Mouse (Mus musculus) testis, postnatal 14 days (tissue): Measurements from ENCODE around the gene Sept10.

Experiments used
- DNase-seq: peaks from one replicate; pipeline ENCODE4 v3.0.0; 2021; ENCODE audit warnings: low spot score

The Sept10 gene

DNA sequence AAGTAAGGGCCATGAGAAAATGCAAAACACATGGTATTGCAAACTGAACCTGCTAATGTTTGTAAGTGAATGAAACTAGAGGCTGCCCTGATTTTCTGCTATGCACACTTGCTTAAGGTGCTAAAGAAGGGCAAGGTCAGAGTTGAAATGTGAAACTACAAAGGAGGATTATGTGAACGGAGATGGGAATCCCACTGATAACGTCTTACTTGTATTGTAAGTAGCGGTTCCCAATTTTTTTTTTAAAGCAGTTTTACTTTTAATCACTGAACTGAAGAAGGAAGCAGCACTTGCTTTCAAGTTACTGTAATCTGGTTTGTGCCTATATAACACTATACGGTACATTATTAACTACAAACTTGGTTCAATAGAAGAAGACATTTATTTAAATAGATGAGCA is 2.2 kb upstream of the Sept10 start:
- DNase-seq: no peak

DNA sequence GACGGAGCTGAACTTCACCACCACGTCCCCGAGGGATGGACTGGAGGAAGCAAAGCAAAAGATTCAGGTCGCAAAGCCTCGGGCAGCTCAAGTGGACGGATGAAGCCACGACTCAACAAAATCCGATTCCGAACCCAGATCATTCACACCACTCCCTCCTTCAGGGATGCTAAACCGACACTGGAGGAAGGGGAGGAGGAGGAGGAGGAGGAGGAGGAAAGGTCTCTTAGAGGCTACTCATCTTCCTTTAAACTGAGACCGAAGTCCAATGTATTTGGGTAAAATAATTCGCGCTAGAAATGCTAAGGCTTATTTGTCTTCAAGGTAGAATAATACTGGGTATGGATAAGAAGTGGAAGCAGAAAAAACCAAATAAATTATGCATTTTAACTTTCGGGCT is 1.7 kb upstream of the Sept10 start:
- DNase-seq: no peak

DNA sequence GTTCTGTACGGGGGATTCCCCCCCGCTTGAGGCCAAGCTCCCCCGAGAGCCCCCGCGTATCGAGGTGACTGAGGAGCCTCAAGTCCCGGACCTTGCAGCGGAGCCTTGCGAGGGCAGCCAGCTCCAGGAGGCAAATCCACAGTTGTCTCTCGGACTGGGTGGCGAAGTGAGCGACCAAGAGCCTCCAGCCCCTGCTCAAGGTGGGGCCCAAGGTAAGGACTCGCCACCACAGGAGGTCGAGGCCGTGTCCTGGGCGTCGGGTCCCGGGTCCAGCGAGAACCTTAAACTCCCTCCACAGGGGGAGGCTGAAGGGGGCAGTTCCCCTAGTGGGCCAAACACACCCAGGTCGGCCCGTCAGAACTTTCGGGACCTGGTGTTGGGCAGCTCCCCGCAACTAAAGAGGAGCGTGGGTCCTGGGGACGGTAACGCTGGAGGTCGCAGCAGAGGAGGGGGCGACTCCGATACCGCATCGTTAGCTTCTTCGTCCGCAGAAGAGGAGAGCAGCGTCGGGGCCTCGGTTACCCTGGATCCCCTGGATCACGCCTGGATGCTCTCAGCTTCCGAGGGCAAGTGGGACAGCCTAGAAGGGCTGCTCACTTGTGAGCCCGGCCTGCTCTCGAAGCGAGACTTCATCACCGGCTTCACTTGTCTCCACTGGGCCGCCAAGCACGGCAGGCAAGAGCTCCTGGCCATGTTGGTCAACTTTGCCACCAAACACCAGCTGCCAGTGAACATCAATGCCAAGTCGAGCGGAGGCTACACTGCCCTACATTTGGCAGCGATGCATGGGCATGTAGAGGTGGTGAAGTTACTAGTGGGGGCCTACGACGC is 839 bp upstream of the Sept10 start:
- peak; percentile 32 for DNase-seq

DNA sequence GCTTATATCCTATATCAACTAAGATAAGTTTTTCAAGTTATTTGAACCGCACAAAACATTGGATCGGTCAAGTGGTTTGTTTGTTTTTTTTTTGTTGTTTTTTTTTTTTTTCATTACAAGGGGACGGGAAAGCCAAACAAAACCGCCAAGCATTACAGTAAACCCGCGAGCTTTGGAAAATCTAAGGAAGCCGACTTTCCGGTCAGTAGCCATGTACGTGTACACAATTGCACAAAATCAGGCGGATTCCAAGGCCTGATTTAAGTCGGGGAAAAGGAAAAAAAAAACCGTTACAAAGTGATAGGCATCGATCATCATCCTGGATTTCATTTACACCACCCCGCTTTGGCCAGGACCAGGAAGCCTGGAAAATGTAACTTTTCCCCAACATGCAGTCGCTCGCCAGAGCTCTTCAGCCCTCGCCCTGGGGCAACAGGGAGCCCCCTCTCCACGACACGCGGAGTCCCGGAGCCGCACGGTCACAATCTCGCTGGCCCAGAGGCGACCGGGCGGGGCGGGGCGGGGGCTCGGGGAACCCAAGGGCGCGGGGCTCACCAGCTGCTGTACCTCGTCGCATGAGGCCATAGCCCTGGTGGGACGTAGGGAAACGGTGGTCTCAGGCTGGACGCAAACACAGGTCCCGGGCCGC is 699 bp downstream of the Sept10 start:
- no peak for DNase-seq

DNA sequence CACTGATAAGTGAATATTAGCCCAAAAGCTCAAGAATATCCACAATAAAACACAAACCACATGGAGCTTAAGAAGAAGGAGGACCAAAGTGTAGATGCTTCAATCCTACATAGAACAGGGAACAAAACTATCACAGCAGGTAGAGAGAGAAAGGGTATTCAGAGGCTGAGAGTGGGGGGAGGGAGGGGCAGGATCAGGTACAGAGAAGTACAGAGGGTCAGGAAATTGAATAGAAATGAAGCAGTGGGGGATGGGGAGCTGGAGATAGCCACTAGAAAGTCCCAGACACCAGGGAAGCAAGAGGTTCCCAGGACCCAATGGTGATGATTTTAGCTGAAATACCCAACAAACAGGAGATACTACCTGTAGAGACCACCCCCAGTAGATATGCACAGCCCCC is 21.6 kb downstream of the Sept10 start:
- no peak for DNase-seq

DNA sequence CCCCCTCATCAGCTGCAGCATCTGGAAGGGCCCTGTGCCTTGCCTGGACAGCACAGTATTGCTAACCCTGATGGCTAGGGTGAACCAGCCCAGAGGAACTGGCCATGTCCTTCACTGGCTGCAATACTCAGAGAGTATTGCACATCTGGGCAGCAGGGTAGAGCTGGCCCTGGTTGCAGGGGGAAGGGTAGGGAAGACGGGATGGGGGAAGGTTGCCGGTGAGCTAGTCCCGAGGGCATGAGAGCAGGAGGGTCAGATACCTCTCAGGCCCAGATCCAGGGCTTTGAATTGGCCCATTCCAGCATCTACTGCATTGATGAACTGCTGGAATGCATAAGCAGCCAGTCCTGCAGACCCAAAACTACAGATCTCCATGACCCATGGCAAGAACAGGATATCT is 24.9 kb downstream of the Sept10 start:
- DNase-seq: no peak

DNA sequence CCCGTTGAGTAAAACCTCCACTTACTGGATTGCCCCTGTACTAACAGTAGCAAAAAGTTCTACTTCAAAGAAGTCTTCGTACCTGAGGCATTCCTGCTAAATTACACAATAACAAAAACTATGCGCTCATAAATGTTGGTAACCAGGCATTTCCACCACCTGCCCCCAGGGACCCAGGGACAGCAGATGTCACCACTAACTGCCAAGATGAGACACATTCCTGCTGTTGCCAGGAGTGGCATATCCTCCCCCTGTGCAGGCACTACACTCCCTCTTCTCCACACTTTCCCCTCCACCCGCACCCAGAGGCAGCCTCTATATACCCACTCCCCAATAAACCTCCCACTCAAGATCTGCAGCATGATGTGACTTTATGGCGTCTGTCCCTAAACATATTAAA is 26.8 kb downstream of the Sept10 start:
- no peak for DNase-seq

DNA sequence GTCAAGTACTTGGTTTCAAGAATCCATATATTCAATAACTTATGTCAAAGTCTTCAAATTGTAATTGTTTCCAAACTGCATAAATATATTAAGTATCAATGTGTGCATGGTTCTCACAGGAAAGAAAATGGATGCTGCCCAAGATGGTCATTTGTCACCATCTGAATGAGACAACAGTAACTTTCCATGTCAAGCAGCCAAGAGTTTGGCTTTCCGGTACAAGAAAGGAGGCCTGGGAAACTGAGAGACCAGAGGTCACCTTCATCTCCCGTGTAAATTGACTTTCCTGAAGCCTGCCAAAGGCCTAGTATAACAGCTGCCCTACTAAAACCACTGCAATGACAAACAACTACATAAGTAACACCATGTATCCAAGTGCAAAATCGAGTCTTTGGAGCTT is 39.3 kb downstream of the Sept10 start:
- no peak for DNase-seq

DNA sequence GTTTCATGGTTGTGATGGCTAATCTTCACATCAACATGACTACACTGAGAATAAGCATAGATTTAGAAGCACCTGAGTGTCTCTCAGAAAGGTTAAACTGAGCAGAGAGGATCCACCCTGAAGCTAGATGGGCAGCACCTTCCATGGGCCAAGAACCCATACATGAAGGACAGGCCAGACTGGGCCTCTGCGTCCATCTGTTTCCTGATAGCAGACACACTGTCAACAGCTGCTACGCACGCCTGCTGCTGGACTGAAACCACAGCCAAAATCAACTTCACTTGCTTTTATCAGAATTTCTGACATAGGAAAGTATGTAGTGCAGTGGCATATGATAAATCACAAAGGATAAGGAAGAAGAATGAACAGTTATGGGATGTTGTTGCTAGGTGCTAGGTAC is 42.0 kb downstream of the Sept10 start:
- no peak for DNase-seq

DNA sequence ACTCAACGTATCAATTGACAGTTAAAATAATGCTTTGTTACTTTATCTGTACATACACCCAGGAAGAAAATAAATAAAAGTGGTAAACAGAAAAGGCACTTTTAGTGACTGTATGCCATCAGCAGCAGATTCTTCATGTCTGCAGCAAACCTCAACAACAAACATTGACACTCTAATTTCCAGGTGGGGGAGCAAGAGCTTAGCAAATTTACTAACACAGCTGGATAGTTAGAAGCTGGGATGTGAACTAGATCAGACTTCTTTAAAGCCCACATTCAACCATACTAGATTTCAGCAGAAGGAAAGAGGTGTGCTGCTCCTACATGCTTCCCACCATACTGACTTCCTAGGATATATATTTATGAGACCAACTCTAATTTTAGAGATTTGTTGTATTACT is 49.1 kb downstream of the Sept10 start:
- no peak for DNase-seq

DNA sequence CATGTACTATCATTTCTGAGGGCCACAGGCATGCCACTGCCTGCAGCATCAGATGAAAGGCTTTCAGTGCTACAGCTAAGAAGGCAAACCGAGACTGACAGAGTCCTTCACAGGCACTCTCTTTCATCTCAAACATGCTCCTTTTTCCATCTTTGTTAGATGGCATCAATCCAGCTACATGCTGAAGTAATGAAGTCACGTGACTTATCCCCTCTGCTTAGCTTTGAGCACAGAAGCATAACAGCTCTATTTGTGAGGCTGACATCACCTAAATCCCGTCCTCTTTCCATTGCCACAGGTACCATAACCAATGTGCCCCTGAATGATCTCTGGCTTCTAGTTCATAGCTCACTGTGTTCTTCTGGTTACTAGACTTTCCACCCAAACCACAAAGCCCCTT is 50.6 kb downstream of the Sept10 start:
- no peak for DNase-seq

DNA sequence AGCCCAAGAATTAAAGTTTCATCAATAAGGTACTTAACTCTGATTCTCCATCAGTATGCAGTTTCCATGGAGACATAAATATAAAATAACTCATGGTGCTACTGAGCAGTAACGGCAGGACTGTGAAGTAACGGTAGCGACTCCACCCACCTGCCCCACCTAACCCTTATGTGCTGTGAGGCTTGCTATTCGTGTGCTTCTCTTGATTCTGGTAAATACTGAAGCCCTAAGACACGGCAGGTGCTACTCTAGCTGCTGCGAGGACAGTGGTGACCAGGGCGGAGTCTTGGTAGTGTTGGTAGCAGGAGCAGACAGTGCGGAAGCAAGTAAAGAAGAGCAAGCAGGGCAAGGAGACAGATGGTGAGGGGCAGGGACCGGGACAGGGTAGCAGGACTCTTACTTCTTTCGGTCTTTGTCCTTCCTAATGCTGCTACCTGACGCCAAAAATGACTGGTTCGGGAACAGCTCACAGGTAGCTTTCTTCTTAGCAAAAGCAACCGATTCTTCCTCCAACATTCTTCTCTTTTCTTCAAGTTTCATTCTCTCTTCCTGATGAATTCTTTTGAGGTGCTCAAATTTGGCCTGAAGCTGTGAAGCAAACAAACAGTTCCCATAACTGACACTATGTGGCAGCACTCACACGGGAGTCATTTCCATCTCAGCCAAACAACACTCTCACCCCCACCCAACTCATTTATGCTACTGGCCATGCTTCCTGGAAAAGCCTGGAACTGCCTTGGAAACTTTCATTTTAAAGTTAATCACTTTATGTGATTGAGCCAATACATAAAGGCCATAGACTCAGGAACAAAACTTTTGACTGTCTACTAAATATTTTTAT is 55.3 kb downstream of the Sept10 start:
- no peak for DNase-seq

DNA sequence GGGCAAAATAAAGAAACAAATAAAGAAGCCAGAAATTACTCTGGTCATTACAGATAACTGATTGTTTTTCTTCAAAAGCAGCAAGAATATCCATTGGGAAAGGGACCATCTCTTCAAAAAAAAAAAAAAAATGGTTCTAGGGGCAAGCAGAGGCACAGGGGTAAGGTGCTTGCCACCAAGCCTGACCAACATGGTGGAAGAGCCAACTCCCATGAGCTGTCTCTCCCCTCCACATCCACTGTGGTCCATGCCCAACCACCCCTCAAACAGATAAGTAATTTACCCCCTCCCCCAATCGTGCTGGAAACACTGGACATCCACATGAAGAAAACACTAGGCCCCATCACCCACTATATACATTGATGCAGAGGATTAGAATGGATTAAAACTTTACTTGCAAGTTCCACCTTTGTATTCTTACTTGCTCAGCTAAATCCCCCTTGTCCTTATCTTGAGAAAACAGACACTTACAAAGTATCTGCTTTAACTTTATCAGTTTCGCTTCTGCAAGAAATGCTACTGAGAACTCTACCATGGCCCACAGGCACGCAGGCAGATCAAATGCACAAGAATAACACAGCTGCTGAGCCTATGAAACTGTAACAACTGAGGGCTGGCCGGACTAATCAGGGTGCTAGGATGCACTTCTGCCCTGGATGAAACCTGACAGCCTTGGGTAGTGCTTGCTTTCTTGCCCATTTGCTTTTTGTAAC is 59.3 kb downstream of the Sept10 start:
- peak; percentile 55 for DNase-seq

DNA sequence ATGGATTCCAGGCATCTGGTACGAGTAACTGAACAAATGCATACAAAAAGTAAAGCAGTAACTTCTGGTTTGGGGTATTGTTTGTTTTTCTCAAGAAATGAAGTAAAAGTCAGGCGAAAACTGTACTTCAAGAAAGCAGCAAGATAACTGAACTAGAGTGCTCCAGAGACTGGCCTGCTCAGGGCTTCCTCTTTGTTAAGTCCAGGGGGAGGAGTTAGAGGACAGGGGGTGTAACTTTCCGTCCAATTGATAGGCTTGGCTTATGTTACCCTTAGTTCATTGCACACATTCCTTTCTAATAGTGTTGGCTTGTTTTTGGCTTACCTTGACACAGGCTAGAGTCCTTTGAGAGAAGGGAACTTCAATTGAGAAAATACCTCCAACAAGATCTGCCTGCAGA is 63.0 kb downstream of the Sept10 start:
- no peak for DNase-seq

DNA sequence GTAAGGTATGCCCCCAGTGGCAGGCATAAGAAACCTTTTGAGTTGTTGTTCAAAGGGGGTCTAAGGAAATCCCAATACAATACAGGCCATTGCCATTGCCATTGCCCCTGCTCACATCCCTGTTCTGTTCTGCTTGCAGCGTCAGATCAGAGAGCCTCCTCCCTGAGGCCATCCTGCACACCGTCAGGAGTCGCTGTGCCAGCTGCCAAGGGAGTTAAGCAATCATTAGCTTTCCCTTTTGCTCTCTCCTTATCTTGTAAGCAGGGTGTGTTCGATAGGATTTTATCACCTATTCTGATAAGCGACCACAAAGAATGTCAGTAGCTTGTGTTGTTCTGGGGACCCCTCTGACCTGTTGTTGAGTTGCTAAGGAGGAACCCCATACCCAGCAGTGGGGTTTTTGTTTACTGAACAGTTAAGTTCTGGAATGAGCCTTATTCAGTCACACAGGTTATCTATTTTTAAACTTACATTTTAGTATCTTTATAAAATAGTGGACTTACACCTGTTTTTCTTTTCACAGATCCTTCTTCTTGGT is 69.0 kb downstream of the Sept10 start:
- DNase-seq: no peak

DNA sequence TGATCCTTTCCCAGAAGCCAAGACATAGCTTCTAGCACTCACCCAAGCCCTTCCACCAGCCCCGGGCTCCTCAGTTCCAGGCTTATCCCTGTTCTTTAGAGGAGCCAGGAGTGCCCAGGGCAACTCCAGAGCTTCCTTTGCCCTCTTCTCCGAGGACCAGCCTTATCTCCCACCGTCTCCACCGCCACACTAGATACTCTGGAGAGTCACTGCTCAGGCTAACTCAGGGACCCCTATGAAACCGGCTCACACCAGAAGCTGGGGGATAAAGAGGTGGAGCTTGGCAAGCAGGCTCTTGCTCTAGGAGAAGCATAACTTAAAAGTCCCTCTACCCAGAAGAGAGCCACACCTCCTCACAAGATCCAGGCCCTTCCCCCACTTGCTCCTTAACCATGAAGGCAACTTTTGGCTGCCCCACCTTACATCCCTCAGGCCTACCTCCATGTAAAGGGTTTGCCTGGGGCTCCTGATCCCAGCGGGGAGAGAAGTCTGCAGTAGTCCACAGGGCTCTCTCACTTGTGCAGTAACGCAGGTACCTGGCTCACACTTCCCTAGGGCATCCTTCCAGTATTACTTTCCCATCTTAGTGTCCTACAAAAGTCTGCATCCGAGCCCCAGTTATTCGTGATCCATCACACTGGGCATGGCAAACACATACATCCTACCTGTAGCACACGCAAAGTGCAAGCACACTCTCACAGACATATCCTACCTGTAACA is 70.5 kb downstream of the Sept10 start:
- no peak for DNase-seq

DNA sequence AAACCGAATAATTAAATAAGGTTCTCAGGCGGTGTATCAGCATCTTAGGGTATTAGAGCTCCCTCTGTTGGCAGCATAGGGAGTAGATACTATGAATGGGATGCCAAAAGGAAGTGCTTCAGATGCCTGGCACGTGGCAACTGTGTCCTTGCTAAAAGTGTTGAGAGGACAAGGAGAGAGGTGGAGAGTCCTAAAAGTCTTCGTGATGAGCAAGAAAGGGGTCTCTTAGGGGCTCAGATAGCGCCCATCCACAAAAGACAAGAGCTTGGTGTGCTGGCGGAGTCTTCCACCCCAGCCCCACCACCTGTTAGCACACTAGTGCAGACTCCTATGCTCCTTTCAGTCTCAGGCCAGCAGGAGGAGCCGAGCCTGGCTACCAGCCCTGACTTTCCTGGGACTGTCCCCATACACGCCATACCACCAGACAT is 71.7 kb downstream of the Sept10 start:
- DNase-seq: peak; percentile 23

DNA sequence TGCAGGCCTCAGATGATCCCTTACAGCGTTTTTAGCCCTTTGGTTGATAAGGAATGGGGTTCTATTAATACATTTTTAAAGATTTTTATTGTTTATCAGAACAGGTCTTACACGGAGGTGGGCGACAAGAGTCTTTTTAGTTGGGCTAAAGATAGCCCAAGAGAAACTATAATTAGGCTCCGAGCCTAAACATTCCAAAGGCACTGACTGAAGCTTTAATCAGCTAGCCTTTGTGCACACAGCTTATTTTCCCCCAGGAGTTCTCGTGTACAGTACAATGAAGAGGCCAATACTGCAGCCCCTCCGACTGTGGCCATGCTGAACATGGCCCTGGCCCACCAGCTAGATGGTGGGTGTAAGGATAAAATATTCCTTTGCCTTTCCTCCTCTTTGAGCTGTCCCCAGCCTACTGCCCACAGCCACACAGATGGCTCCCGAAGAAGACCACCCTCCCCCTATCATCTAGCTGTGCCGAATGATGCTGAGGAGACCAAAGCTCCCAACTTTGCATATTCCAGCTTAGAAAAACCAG is 88.1 kb downstream of the Sept10 start:
- no peak for DNase-seq

DNA sequence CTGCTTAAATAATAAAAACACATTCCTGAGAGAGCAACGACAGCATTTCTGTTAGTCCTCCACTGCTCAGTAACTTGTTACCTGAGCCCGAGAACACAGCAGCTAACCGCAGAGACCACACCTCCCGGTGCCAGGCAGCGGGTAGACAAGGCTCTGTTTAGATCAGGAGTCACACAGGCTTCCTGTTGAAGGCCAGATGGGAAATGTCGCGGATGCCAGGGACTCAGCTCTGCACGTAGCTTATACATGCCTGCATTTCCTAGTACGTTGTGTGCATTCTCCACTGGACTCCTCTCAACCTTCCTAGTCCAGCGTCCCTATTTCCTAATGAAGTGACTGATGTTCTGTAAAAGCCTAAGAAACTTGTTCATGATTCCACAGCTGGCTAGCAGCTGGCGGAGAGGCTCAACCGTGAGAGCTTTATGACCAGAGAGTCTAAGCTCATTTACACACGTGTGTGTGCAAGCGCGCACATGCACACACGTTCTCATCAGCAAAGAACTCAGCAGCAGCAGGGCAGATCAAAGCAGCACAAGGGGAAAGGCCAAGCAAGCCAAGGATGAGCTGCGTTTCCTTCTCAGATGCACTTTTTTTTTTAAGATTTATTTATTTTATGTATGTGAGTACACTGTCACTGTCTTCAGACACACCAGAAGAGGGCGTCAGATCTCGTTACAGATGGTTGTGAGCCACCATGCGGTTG is 89.6 kb downstream of the Sept10 start:
- DNase-seq: no peak

DNA sequence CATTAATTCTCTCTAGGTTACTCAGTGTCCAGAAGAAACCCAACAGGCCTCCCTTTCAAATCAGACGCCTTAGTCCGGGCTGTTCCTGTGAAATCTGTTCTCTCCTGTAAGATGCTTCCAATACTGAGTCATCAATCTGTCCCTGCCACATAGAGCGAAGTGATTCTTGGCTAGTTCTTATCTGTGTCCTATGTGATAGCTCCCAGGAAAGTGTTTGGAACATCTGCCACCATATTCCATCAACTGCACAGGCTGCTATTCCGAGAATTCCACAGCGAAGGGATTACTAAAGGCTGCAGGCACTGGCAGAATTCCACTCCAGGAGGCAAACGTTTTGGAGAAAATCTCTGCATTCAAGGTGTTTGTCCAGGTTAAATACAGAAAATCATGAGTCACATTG is 94.0 kb downstream of the Sept10 start:
- no peak for DNase-seq
